Mouse (Mus musculus) mesoderm, embryonic 11.5 days (tissue): ENCODE results near the gene Stil.

Source experiments
- DNase-seq: peaks from one replicate; pipeline ENCODE4 v3.0.0-alpha.2; 2012; ENCODE audit warnings: low read depth, low spot score

Gene Stil

GRCm38 (mm10) chr4:115079821-115080349 is 79.9 kb downstream of the Stil start:
- DNase-seq: no peak

DNA sequence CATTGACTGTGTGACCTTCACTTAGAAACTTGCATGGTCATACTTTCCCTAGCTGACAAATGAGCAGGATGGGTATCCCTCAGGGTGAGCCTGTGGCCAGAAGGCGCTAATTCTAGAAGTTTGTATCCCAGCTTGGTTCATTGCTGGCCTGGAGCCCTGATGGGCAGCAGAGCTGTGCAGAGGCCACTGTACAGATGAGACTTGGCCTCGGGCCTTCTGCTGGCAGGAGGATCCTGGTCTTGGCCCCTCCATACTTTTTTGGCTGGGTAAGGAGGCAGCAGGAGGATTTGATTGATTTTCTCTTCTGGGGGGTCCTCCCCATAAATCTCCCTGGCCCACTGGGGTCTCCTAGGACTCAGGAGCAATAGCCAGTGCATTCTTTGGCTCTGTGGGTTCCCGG is 83.1 kb downstream of the Stil start:
- DNase-seq: no peak

- DNase-seq: peak; percentile 72
Measured at GRCm38 (mm10) chr4:115085522-115086095, 85.7 kb downstream of the Stil start.

- DNase-seq: no peak
Measured at GRCm38 (mm10) chr4:115086257-115086656, 86.3 kb downstream of the Stil start.

GRCm38 (mm10) chr4:115086763-115087415 is 86.9 kb downstream of the Stil start:
- no peak for DNase-seq

DNA sequence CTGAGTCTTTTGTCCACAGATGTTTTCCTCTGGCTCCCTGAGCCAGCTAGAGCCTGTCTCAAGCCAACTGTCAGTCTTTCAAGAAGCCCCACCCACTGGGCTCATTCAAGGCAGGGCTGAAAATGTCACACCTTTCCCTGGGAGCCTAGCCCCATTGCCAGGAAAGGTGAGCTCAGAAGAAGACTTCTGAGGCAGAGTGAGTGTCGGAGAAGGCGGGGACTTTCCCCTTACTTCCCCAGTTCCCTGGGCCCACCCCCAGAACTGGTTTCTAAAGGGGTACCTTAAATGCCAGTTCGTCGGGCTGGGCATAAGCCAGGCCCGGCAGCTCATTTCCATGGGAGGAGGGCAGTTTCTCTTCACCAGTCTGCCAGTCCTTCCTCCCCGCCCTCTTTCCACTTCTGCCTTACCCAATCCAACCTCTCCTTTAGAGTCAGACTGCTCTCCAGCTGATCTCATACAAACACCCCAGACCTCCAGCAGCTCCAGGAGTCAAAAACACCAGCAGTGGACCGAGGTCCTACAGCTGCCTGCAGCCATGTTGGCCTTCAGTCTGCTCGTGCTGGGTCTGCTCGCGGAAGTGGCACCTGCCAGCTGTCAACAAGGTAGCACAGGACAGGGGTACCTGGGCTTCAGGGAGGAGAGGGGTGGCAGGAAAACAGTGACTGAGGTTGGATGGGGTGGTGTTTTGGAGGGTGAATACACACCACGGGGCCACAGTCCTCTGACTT is 88.8 kb downstream of the Stil start, which contains the start of gene Pdzk1ip1:
Gene Pdzk1ip1, plus strand, starts transcription at position 98 of the 728 bp plus-strand sequence.
- no peak for DNase-seq

DNA sequence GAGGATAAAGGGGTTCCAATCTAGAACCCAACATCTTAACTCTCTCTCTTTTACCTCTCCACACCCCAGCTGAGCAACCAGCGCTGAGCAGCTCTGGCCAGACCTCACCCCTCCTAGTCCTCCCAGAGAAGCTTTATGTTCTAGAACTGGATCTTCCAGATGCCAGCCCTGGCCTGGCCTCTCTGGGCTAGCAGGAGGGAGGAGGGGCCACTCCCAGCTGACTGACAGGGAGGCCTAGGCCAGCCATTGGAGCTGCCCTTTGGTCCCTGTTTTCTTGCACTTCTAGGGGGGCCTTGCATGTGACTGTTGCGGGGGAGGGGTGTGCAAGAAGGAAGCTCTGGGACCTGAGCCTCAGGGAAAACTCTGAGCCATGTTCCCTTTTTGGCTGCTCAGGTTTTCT is 90.6 kb downstream of the Stil start:
- no peak for DNase-seq

GRCm38 (mm10) chr4:115091806-115092205 is 91.8 kb downstream of the Stil start:
- DNase-seq: no peak
